Mouse (Mus musculus) megakaryocyte, embryonic 14.5 days (primary cell): ENCODE results near the gene Wfdc16. TPM values are rescaled to one million over a fixed set of nuclear protein-coding genes. Genes with fewer than 3 reads are reported as not detected.
"Not testable (repeated sequence)": the region's sequence is repeated elsewhere in the genome, so short reads cannot be mapped to it uniquely, and the experiment has no call there.

Experiments used
- H3K27me3 ChIP-seq: replicated peaks from 2 replicates; pipeline ENCODE3; 2012; ENCODE audit warnings: inconsistent platforms
- H3K36me3 ChIP-seq: replicated peaks from 2 replicates; pipeline ENCODE3; 2012; ENCODE audit warnings: low read length, inconsistent platforms, mixed read lengths
- H3K4me1 ChIP-seq: 2 replicates; pipeline ENCODE4 v1.6.1; 2012; ENCODE audit warnings: inconsistent platforms
- H3K4me3 ChIP-seq: replicated peaks from 2 replicates; pipeline ENCODE3; 2012; ENCODE audit warnings: moderate library complexity, mild to moderate bottlenecking, inconsistent platforms
- H3K9me3 ChIP-seq: 2 replicates; pipeline ENCODE4 v1.6.1; 2012; ENCODE audit warnings: inconsistent platforms
- FLI1 ChIP-seq: IDR thresholded peaks from 2 replicates; pipeline ENCODE4 v1.6.1; 2012; ENCODE audit warnings: low read length, inconsistent platforms, mixed read lengths
- GATA1 ChIP-seq: IDR thresholded peaks from 3 replicates; pipeline ENCODE4 v1.6.1; 2012; ENCODE audit warnings: mixed read lengths, low read length, inconsistent platforms, borderline replicate concordance
- polyA plus RNA-seq: library from polyadenylated mRNA; stranded (reverse); fragments of >175 nt; gene quantifications from 2 replicates; pipeline ENCODE4 v1.2.3, GENCODE M21; 2012; ENCODE audit warnings: low replicate concordance; ENCODE audit not compliant: insufficient read depth

The Wfdc16 gene
- polyA plus RNA-seq, 1 experiment: not detected

GRCm38 (mm10) chr2:164664851-164665250, 26.3 kb upstream of the Wfdc16 start:
- TF ChIP-seq FLI1: no peak
- TF ChIP-seq GATA1: no peak
- no peaks in the 10 kb centered on the region for H3K4me1 ChIP-seq
- no peaks in the 10 kb centered on the region for H3K36me3 ChIP-seq
- no peaks in the 10 kb centered on the region for H3K27me3 ChIP-seq
- peaks cover 17% of the 10 kb centered on the region for H3K9me3 ChIP-seq
- H3K4me3 ChIP-seq: no peak overlapping the region

GRCm38 (mm10) chr2:164656483-164656882, 17.9 kb upstream of the Wfdc16 start, which contains the start of gene Wfdc9:
Gene Wfdc9 (minus strand): TSS chr2:164656583.
- peaks cover 6% of the 10 kb centered on the region for H3K27me3 ChIP-seq
- peaks cover 7% of the 10 kb centered on the region for H3K4me1 ChIP-seq
- no peak for TF ChIP-seq FLI1
- no peak for TF ChIP-seq GATA1
- no peak within 1 kb of the TSS for H3K4me3 ChIP-seq
- no peaks in the 10 kb centered on the region for H3K36me3 ChIP-seq
- no peaks in the 10 kb centered on the region for H3K9me3 ChIP-seq

- H3K36me3 ChIP-seq: no peaks in the 10 kb centered on the region
- TF ChIP-seq FLI1: no peak
- TF ChIP-seq GATA1: no peak
- H3K27me3 ChIP-seq: peaks cover 6% of the 10 kb centered on the region
- H3K9me3 ChIP-seq: no peaks in the 10 kb centered on the region
- peaks cover 8% of the 10 kb centered on the region for H3K4me1 ChIP-seq
- no peak within 1 kb of the TSS for H3K4me3 ChIP-seq
Measured at GRCm38 (mm10) chr2:164655858-164656257, 17.3 kb upstream of the Wfdc16 start, which contains the start of gene Wfdc10. Gene Wfdc10 (plus strand): TSS chr2:164656046.

GRCm38 (mm10) chr2:164641881-164642673, 3.5 kb upstream of the Wfdc16 start:
- TF ChIP-seq GATA1 (no peak), FLI1 (no peak)
- no peaks in the 10 kb centered on the region for H3K36me3 ChIP-seq
- H3K4me3 ChIP-seq: no peak overlapping the region
- H3K4me1 ChIP-seq: 0 out of 2 replicates have a peak, but pooled peaks cover 2% of the 10 kb centered on the region
- peaks cover 12% of the 10 kb centered on the region for H3K9me3 ChIP-seq
- peaks cover 4% of the 10 kb centered on the region for H3K27me3 ChIP-seq

GRCm38 (mm10) chr2:164641129-164641528, 2.5 kb upstream of the Wfdc16 start:
- TF ChIP-seq GATA1 (no peak), FLI1 (no peak)
- Histone ChIP-seq H3K4me3 (no peak overlapping the region), H3K4me1 (0 out of 2 replicates have a peak, but pooled peaks cover 2% of the 10 kb centered on the region), H3K27me3 (peaks cover 4% of the 10 kb centered on the region), H3K36me3 (no peaks in the 10 kb centered on the region), H3K9me3 (peaks cover 12% of the 10 kb centered on the region)

GRCm38 (mm10) chr2:164635266-164635665, 3.3 kb downstream of the Wfdc16 start:
- Histone ChIP-seq H3K9me3 (peaks cover 16% of the 10 kb centered on the region), H3K4me1 (no peaks in the 10 kb centered on the region), H3K36me3 (no peaks in the 10 kb centered on the region), H3K4me3 (no peak overlapping the region), H3K27me3 (peaks cover 4% of the 10 kb centered on the region)
- TF ChIP-seq FLI1 (no peak), GATA1 (no peak)

GRCm38 (mm10) chr2:164621775-164622174, 16.8 kb downstream of the Wfdc16 start:
- H3K9me3 ChIP-seq: no peaks in the 10 kb centered on the region
- no peak overlapping the region for H3K4me3 ChIP-seq
- peaks cover 24% of the 10 kb centered on the region for H3K27me3 ChIP-seq
- H3K4me1 ChIP-seq: no peaks in the 10 kb centered on the region
- H3K36me3 ChIP-seq: no peaks in the 10 kb centered on the region
- TF ChIP-seq GATA1: no peak
- no peak for TF ChIP-seq FLI1

- peaks cover 17% of the 10 kb centered on the region for H3K27me3 ChIP-seq
- no peaks in the 10 kb centered on the region for H3K4me1 ChIP-seq
- no peaks in the 10 kb centered on the region for H3K36me3 ChIP-seq
- TF ChIP-seq GATA1 (no peak), FLI1 (no peak)
- H3K9me3 ChIP-seq: no peaks in the 10 kb centered on the region
- no peak overlapping the region for H3K4me3 ChIP-seq
Measured at GRCm38 (mm10) chr2:164619050-164619449, 19.5 kb downstream of the Wfdc16 start.

GRCm38 (mm10) chr2:164615386-164615785, 23.2 kb downstream of the Wfdc16 start:
- no peaks in the 10 kb centered on the region for H3K4me1 ChIP-seq
- TF ChIP-seq GATA1: no peak
- no peak for TF ChIP-seq FLI1
- no peaks in the 10 kb centered on the region for H3K9me3 ChIP-seq
- H3K27me3 ChIP-seq: peaks cover 6% of the 10 kb centered on the region
- H3K4me3 ChIP-seq: peak overlapping the region; percentile 30
- no peaks in the 10 kb centered on the region for H3K36me3 ChIP-seq

GRCm38 (mm10) chr2:164613471-164613870, 25.1 kb downstream of the Wfdc16 start, which contains the start of the genes Wfdc6b and Wfdc8:
Gene Wfdc6b (plus strand): TSS chr2:164613522.
Gene Wfdc8 (minus strand): TSS chr2:164613626.
- H3K9me3 ChIP-seq, H3K4me3 ChIP-seq, H3K4me1 ChIP-seq, H3K36me3 ChIP-seq: not testable (repeated sequence)
- peaks cover 14% of the 10 kb centered on the region for H3K27me3 ChIP-seq
